Mouse (Mus musculus) midbrain, embryonic 13.5 days (tissue): ENCODE results near the gene Il10rb. TPM values are rescaled to one million over a fixed set of nuclear protein-coding genes. Genes with fewer than 3 reads are reported as not detected.

ENCODE experiments used
- ATAC-seq: fragments of 200-750 bp; cut with Nextera tagmentation; 2 replicates; pipeline ENCODE4 v1.8.0; 2017; ENCODE audit warnings: mild to moderate bottlenecking, moderate TSS enrichment, moderate library complexity
- H3K27ac ChIP-seq: fragments of 300-500 bp; sonication (generic); 2 replicates; pipeline ENCODE4 v1.5.1; 2015; ENCODE audit warnings: inconsistent platforms, mild to moderate bottlenecking, moderate library complexity
- H3K27me3 ChIP-seq: fragments of 300-500 bp; sonication (generic); 2 replicates; pipeline ENCODE4 v1.6.1; 2015; ENCODE audit warnings: mild to moderate bottlenecking, inconsistent platforms
- H3K36me3 ChIP-seq: fragments of 300-500 bp; sonication (generic); 2 replicates; pipeline ENCODE4 v1.6.1; 2015; ENCODE audit warnings: mild to moderate bottlenecking, inconsistent platforms
- H3K4me1 ChIP-seq: fragments of 300-500 bp; sonication (generic); replicated peaks from 2 replicates; pipeline ENCODE4 v1.6.1; 2015; ENCODE audit warnings: inconsistent platforms
- H3K4me2 ChIP-seq: fragments of 300-500 bp; sonication (generic); replicated peaks from 2 replicates; pipeline ENCODE4 v1.6.1; 2015; ENCODE audit warnings: moderate library complexity, mild to moderate bottlenecking, inconsistent platforms
- H3K4me3 ChIP-seq: fragments of 300-500 bp; sonication (generic); replicated peaks from 2 replicates; pipeline ENCODE4 v1.5.1; 2015; ENCODE audit warnings: mild to moderate bottlenecking, inconsistent platforms
- H3K9ac ChIP-seq: fragments of 300-500 bp; sonication (generic); replicated peaks from 2 replicates; pipeline ENCODE4 v1.6.1; 2015; ENCODE audit warnings: mild to moderate bottlenecking, inconsistent platforms
- H3K9me3 ChIP-seq: fragments of 300-500 bp; sonication (generic); 2 replicates; pipeline ENCODE4 v1.6.1; 2016; ENCODE audit warnings: mild to moderate bottlenecking, inconsistent platforms
- WGBS: fragments of 180-500 bp; shearing (Covaris S2); methylation state at CpG from one replicate; pipeline ENCODE4 v1.1.7; 2015; 5-methylcytosine and 5-hydroxymethylcytosine counted together
- polyA plus RNA-seq: library from polyadenylated mRNA; unstranded; fragments of >200 nt; fragmentation: Nextera tagmentation; extraction: Ambion mirVana; gene quantifications from 2 replicates; pipeline ENCODE4 v1.2.1, GENCODE M21; 2015

Il10rb gene
- polyA plus RNA-seq, 1 experiment from 2014 or later, result 7.1 TPM

GRCm38 (mm10) chr16:91372577-91373472 lies 33.1 kb upstream of the Il10rb start, which contains the start of gene Ifnar2:
Gene Ifnar2 (plus strand): TSS chr16:91372783.
- peak within 1 kb of the TSS; percentile 93 for H3K27ac ChIP-seq
- H3K9me3 ChIP-seq, result no peaks in the 10 kb centered on the region
- no peaks in the 10 kb centered on the region for H3K36me3 ChIP-seq
- H3K27me3 ChIP-seq, result no peaks in the 10 kb centered on the region
- ATAC-seq, result peak; percentile 98
- WGBS, result under 1% methylated on average over 62 of the region's 62 CpGs
- H3K4me2 ChIP-seq, result peak within 1 kb of the TSS; percentile 68
- peak within 1 kb of the TSS; percentile 82 for H3K9ac ChIP-seq
- H3K4me1 ChIP-seq, result peaks cover 13% of the 10 kb centered on the region
- peak within 1 kb of the TSS; percentile 61 for H3K4me3 ChIP-seq

DNA sequence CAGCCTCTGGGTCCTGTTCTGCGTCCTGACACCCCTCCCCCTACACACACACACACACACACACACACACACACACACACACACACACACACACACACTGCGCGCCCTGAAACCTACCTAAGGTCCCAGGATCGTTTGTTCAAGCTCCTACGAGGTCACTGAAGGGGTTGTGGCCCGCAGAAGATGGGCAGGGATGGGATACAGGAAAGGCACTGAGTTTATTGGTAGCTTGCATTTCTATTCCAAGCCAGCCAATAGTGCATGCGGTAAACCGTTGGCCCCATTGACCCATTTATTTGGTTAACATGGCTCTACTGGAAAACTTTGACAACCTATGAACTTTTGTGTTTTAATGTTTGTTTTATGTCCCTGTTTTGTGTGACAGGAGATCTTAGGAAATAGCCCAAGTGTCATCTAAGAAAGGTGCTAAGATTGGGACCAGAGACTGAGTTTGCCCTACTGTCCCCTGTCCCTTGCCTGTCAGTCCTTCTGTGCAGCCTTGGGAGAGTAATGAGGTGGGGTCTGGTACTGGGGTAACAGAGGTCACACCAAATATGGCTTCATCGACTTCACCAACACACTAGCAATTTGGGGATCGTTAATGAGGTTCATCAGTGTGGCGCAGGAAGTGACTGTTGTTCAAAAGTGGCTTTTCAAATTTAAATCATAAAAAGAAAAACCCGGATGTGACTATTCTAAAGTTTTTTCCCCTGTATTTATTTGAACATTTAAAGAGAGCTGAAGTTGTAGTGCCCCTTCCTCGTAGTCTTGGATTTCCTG lies 32.3 kb upstream of the Il10rb start:
- peak overlapping the region; percentile 61 for H3K4me3 ChIP-seq
- WGBS, result 40% methylated on average over 13 of the region's 13 CpGs
- H3K36me3 ChIP-seq, result no peaks in the 10 kb centered on the region
- H3K27me3 ChIP-seq, result no peaks in the 10 kb centered on the region
- no peak for ATAC-seq
- H3K4me2 ChIP-seq, result peak overlapping the region; percentile 68
- peak overlapping the region; percentile 82 for H3K9ac ChIP-seq
- peaks cover 13% of the 10 kb centered on the region for H3K4me1 ChIP-seq
- H3K27ac ChIP-seq, result peak overlapping the region; percentile 93
- no peaks in the 10 kb centered on the region for H3K9me3 ChIP-seq

- no peak for ATAC-seq
- H3K36me3 ChIP-seq, result no peaks in the 10 kb centered on the region
- no peaks in the 10 kb centered on the region for H3K9me3 ChIP-seq
- no peaks in the 10 kb centered on the region for H3K27me3 ChIP-seq
- H3K27ac ChIP-seq, result no peak overlapping the region
- no peak overlapping the region for H3K9ac ChIP-seq
- peak overlapping the region; percentile 68 for H3K4me2 ChIP-seq
- H3K4me3 ChIP-seq, result 0 out of 2 replicates have a peak overlapping the region, but pooled peaks have one; percentile 61
- peaks cover 17% of the 10 kb centered on the region for H3K4me1 ChIP-seq
- 94% methylated on average over 3 of the region's 3 CpGs for WGBS
Measured at GRCm38 (mm10) chr16:91374253-91374634, 31.7 kb upstream of the Il10rb start.

- ATAC-seq, result no peak
- H3K9ac ChIP-seq, result no peak overlapping the region
- no peaks in the 10 kb centered on the region for H3K36me3 ChIP-seq
- WGBS, result 91% methylated on average over 10 of the region's 10 CpGs
- peaks cover 19% of the 10 kb centered on the region for H3K4me1 ChIP-seq
- H3K4me3 ChIP-seq, result no peak overlapping the region
- no peaks in the 10 kb centered on the region for H3K27me3 ChIP-seq
- H3K9me3 ChIP-seq, result no peaks in the 10 kb centered on the region
- no peak overlapping the region for H3K27ac ChIP-seq
- H3K4me2 ChIP-seq, result no peak overlapping the region
Measured at GRCm38 (mm10) chr16:91376701-91377100, 29.3 kb upstream of the Il10rb start.

DNA sequence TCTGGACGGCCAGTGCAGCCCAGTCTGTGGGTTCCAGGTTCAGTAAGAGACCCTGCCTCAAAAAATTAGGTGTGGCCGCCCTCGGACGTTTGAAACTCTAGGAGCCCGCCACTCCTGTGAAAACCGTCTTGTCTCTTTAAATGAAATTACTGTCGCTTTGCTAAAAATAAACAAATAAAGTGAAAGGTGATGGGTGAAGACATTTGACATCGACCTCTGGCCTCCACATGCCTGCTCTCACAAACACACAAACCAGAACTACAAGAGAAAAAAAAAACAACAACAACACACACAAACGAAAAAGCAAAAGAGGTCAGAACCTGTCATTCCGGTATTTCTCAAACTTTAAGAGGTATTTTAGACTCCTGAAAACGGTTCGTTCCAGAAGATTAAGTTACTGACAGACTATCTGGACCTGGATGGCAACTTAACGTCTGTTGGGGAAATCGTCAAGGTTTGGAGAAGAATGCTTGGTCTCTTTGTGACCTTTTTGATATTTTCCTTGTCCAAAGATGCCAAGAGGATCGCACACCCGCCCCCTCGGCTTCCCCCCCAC lies 27.5 kb upstream of the Il10rb start:
- H3K27me3 ChIP-seq, result no peaks in the 10 kb centered on the region
- H3K9ac ChIP-seq, result no peak overlapping the region
- peak overlapping the region; percentile 42; the same call in 1 of the 2 replicates for H3K27ac ChIP-seq
- ATAC-seq, result no peak
- WGBS, result 65% methylated on average over 17 of the region's 17 CpGs
- no peak overlapping the region for H3K4me3 ChIP-seq
- no peaks in the 10 kb centered on the region for H3K36me3 ChIP-seq
- H3K4me1 ChIP-seq, result peaks cover 13% of the 10 kb centered on the region
- H3K4me2 ChIP-seq, result no peak overlapping the region
- H3K9me3 ChIP-seq, result no peaks in the 10 kb centered on the region

DNA sequence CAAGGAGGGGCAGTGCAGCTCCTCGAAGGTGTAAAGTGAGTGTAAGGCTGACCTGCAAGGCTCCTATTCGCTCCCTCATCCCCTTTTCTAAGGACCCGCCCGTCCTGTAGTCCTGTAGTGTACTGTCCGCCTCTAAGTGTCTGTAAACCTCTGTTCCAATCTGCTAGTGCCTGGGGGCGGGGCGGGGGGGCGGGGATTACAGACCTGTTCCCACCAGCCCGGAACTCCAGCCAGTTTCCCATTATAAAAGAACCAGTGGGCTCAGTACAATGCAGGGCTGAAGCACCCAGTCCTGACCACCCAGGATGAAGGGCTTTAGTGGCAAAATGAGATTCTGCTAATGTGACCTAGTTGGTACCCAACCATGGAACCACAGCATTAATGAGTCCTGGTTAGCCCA lies 27.0 kb upstream of the Il10rb start:
- no peak overlapping the region for H3K4me3 ChIP-seq
- WGBS, result 25% methylated on average over 9 of the region's 9 CpGs
- no peaks in the 10 kb centered on the region for H3K27me3 ChIP-seq
- peak; percentile 55 for ATAC-seq
- no peak overlapping the region for H3K4me2 ChIP-seq
- H3K36me3 ChIP-seq, result 0 out of 2 replicates have a peak, but pooled peaks cover 3% of the 10 kb centered on the region
- H3K9me3 ChIP-seq, result no peaks in the 10 kb centered on the region
- H3K27ac ChIP-seq, result peak overlapping the region; percentile 42; the same call in 1 of the 2 replicates
- no peak overlapping the region for H3K9ac ChIP-seq
- peaks cover 8% of the 10 kb centered on the region for H3K4me1 ChIP-seq

DNA sequence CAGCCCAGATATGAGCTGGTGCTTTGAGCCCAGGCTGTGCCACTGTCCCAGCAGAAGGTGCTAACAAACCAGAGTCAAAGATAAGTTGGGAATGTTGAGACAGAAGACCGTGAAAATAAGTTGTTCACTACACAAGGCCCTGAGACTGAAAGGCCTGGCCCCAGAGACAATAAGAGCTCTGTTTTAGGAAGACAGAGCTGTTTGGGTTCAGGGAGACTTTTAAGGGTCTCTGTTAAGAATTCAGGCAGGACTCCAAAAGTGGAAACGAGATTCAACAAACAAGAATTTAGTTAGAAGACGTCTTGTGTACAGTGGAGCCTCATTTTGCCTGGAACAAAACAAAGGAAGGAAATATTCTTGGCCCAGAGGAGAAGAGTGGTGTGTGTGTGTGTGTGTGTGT lies 26.6 kb upstream of the Il10rb start:
- H3K9ac ChIP-seq, result no peak overlapping the region
- peaks cover 6% of the 10 kb centered on the region for H3K4me1 ChIP-seq
- no peaks in the 10 kb centered on the region for H3K27me3 ChIP-seq
- H3K9me3 ChIP-seq, result no peaks in the 10 kb centered on the region
- peak; percentile 43; the same call in 1 of the 2 replicates for ATAC-seq
- no peak overlapping the region for H3K4me2 ChIP-seq
- 0 out of 2 replicates have a peak overlapping the region, but pooled peaks have one; percentile 42 for H3K27ac ChIP-seq
- H3K36me3 ChIP-seq, result 0 out of 2 replicates have a peak, but pooled peaks cover 3% of the 10 kb centered on the region
- H3K4me3 ChIP-seq, result no peak overlapping the region
- WGBS, result 54% methylated on average over 3 of the region's 3 CpGs

DNA sequence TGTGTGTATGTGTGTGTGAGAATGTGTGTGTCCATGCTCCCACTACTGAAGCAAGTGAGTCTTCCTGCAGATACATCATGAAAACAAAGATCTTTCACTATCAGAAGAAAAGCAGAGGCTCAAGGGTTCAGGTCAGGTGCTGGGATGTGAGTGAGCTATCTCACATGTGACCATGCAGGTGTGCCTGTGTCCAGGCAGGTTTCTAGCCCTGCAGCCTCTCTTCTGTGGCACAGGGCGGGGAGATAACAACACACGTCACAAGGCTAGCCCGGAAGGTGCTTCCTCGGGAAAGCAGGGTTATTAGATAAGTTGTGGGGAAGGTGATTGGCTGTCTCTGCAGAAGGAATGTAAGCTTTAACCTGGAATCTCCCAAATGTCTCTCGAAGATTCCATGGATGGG lies 25.8 kb upstream of the Il10rb start:
- 0 out of 2 replicates have a peak, but pooled peaks cover 3% of the 10 kb centered on the region for H3K36me3 ChIP-seq
- ATAC-seq, result no peak
- 88% methylated on average over 5 of the region's 5 CpGs for WGBS

GRCm38 (mm10) chr16:91381606-91382005 lies 24.4 kb upstream of the Il10rb start:
- H3K9me3 ChIP-seq, result no peaks in the 10 kb centered on the region
- WGBS, result 88% methylated on average over 4 of the region's 4 CpGs
- no peak for ATAC-seq

More for the DNA sequence above, 25.8 kb upstream of the Il10rb start:
- Histone ChIP-seq H3K9ac (no peak overlapping the region), H3K4me2 (no peak overlapping the region), H3K9me3 (no peaks in the 10 kb centered on the region), H3K27ac (no peak overlapping the region), H3K4me1 (peaks cover 6% of the 10 kb centered on the region), H3K27me3 (no peaks in the 10 kb centered on the region), H3K4me3 (no peak overlapping the region)

GRCm38 (mm10) chr16:91382261-91382790 lies 23.6 kb upstream of the Il10rb start:
- Histone ChIP-seq H3K4me3 (no peak overlapping the region), H3K36me3 (peaks cover 7% of the 10 kb centered on the region; the same call in 1 of the 2 replicates), H3K27me3 (no peaks in the 10 kb centered on the region), H3K4me1 (peaks cover 6% of the 10 kb centered on the region), H3K27ac (no peak overlapping the region), H3K4me2 (no peak overlapping the region), H3K9me3 (no peaks in the 10 kb centered on the region), H3K9ac (no peak overlapping the region)
- 90% methylated on average over 9 of the region's 9 CpGs for WGBS
- no peak for ATAC-seq

More at GRCm38 (mm10) chr16:91381606-91382005, 24.4 kb upstream of the Il10rb start:
- Histone ChIP-seq H3K4me1 (peaks cover 6% of the 10 kb centered on the region), H3K27me3 (no peaks in the 10 kb centered on the region), H3K27ac (no peak overlapping the region), H3K9ac (no peak overlapping the region), H3K36me3 (0 out of 2 replicates have a peak, but pooled peaks cover 3% of the 10 kb centered on the region), H3K4me3 (no peak overlapping the region), H3K4me2 (no peak overlapping the region)

- Histone ChIP-seq H3K9me3 (no peaks in the 10 kb centered on the region), H3K27me3 (no peaks in the 10 kb centered on the region), H3K4me1 (0 out of 2 replicates have a peak, but pooled peaks cover 2% of the 10 kb centered on the region), H3K9ac (no peak overlapping the region), H3K27ac (no peak overlapping the region), H3K4me3 (no peak overlapping the region), H3K36me3 (peaks cover 23% of the 10 kb centered on the region), H3K4me2 (no peak overlapping the region)
- ATAC-seq, result no peak
- WGBS, result 94% methylated on average over 4 of the region's 4 CpGs
Measured at GRCm38 (mm10) chr16:91384221-91384620, 21.7 kb upstream of the Il10rb start.
